Mouse (Mus musculus): ENCODE data around the gene Gm5114. TPM values are rescaled to one million over a fixed set of nuclear protein-coding genes. Genes with fewer than 3 reads are reported as not detected.
"Not testable (repeated sequence)": the region's sequence is repeated elsewhere in the genome, so short reads cannot be mapped to it uniquely, and the experiment has no call there.

Gene Gm5114
- polyA plus RNA-seq (2015; fragmentation: Nextera tagmentation; extraction: Ambion mirVana): not detected in 2 replicates

- DNase-seq (ENCODE audit: low spot score); H3K4me3 ChIP-seq (ENCODE audit: low read depth, low read length); H3K4me1 ChIP-seq (replicated peaks; ENCODE audit: control insufficient read depth, insufficient read depth); H3K9me3 ChIP-seq (ENCODE audit: control insufficient read depth, low read length); H3K36me3 ChIP-seq (ENCODE audit: control insufficient read depth, insufficient read depth, low read length); H3K27me3 ChIP-seq (ENCODE audit: control insufficient read depth, insufficient read depth, low read length); ATAC-seq (ENCODE audit: low FRiP score, low TSS enrichment); H3K9ac ChIP-seq (ENCODE audit: low read length); H3K4me2 ChIP-seq (replicated peaks; ENCODE audit: low read depth); H3K27ac ChIP-seq (replicated peaks): not testable (repeated sequence)
- 48% methylated on average over 1 of the region's 1 CpGs for WGBS
Measured at GRCm38 (mm10) chr7:39413060-39413459, at the start of gene Gm5114. Gene Gm5114 (minus strand): TSS chr7:39413160.

- WGBS: 18% methylated on average over 6 of the region's 6 CpGs
- DNase-seq (ENCODE audit: low spot score): peak; percentile 73
- H3K4me3 ChIP-seq (ENCODE audit: low read depth, low read length): no peak overlapping the region
- no peak for ATAC-seq (ENCODE audit: low FRiP score, low TSS enrichment)
- no peak overlapping the region for H3K9ac ChIP-seq (ENCODE audit: low read length)
- H3K4me2 ChIP-seq (replicated peaks; ENCODE audit: low read depth): no peak overlapping the region
- no peak overlapping the region for H3K27ac ChIP-seq (replicated peaks)
- H3K36me3 ChIP-seq (ENCODE audit: control insufficient read depth, insufficient read depth, low read length): no peaks in the 10 kb centered on the region
- no peaks in the 10 kb centered on the region for H3K9me3 ChIP-seq (ENCODE audit: control insufficient read depth, low read length)
- no peaks in the 10 kb centered on the region for H3K27me3 ChIP-seq (ENCODE audit: control insufficient read depth, insufficient read depth, low read length)
- no peaks in the 10 kb centered on the region for H3K4me1 ChIP-seq (replicated peaks; ENCODE audit: control insufficient read depth, insufficient read depth)
- TF ChIP-seq CTCF (IDR thresholded peaks at IDR 0.05; ENCODE audit: low read depth) (peak; percentile 50), EP300 (optimal IDR thresholded peaks at IDR 0.05) (no peak)
Measured at GRCm38 (mm10) chr7:39455806-39456205, 42.8 kb upstream of the Gm5114 start.

GRCm38 (mm10) chr7:39449260-39450021, 36.5 kb upstream of the Gm5114 start:
- 4% methylated on average over 36 of the region's 36 CpGs for WGBS

GRCm38 (mm10) chr7:39448626-39449242, 35.8 kb upstream of the Gm5114 start:
- Histone ChIP-seq H3K9me3 (ENCODE audit: control insufficient read depth, low read length) (no peaks in the 10 kb centered on the region), H3K4me2 (replicated peaks; ENCODE audit: low read depth) (peak overlapping the region; percentile 69), H3K36me3 (ENCODE audit: control insufficient read depth, insufficient read depth, low read length) (no peaks in the 10 kb centered on the region), H3K9ac (ENCODE audit: low read length) (no peak overlapping the region), H3K27me3 (ENCODE audit: control insufficient read depth, insufficient read depth, low read length) (no peaks in the 10 kb centered on the region), H3K4me3 (ENCODE audit: low read depth, low read length) (peak overlapping the region; percentile 70), H3K27ac (replicated peaks) (no peak overlapping the region), H3K4me1 (replicated peaks; ENCODE audit: control insufficient read depth, insufficient read depth) (no peaks in the 10 kb centered on the region)
- DNase-seq (ENCODE audit: low spot score) (no peak), ATAC-seq (ENCODE audit: low FRiP score, low TSS enrichment) (no peak)
- no peak for TF ChIP-seq CTCF (IDR thresholded peaks at IDR 0.05; ENCODE audit: low read depth)
- 57% methylated on average over 11 of the region's 11 CpGs for WGBS

More at GRCm38 (mm10) chr7:39449260-39450021, 36.5 kb upstream of the Gm5114 start:
- H3K4me3 ChIP-seq (ENCODE audit: low read depth, low read length): peak overlapping the region; percentile 70
- no peaks in the 10 kb centered on the region for H3K9me3 ChIP-seq (ENCODE audit: control insufficient read depth, low read length)
- H3K27ac ChIP-seq (replicated peaks): peak overlapping the region; percentile 56; the same call in 1 of the 2 replicates
- peak overlapping the region; percentile 69 for H3K4me2 ChIP-seq (replicated peaks; ENCODE audit: low read depth)
- H3K27me3 ChIP-seq (ENCODE audit: control insufficient read depth, insufficient read depth, low read length): no peaks in the 10 kb centered on the region
- peak; percentile 76 for DNase-seq (ENCODE audit: low spot score)
- H3K9ac ChIP-seq (ENCODE audit: low read length): peak overlapping the region; percentile 80
- TF ChIP-seq CTCF (IDR thresholded peaks at IDR 0.05; ENCODE audit: low read depth) (no peak), EP300 (optimal IDR thresholded peaks at IDR 0.05) (peak; percentile 61)
- peak; percentile 100 for ATAC-seq (ENCODE audit: low FRiP score, low TSS enrichment)
- H3K36me3 ChIP-seq (ENCODE audit: control insufficient read depth, insufficient read depth, low read length): no peaks in the 10 kb centered on the region
- no peaks in the 10 kb centered on the region for H3K4me1 ChIP-seq (replicated peaks; ENCODE audit: control insufficient read depth, insufficient read depth)

- Histone ChIP-seq H3K27ac (replicated peaks) (no peak overlapping the region), H3K27me3 (ENCODE audit: control insufficient read depth, insufficient read depth, low read length) (no peaks in the 10 kb centered on the region), H3K4me2 (replicated peaks; ENCODE audit: low read depth) (no peak overlapping the region), H3K4me3 (ENCODE audit: low read depth, low read length) (no peak overlapping the region), H3K9me3 (ENCODE audit: control insufficient read depth, low read length) (no peaks in the 10 kb centered on the region), H3K36me3 (ENCODE audit: control insufficient read depth, insufficient read depth, low read length) (no peaks in the 10 kb centered on the region), H3K9ac (ENCODE audit: low read length) (no peak overlapping the region), H3K4me1 (replicated peaks; ENCODE audit: control insufficient read depth, insufficient read depth) (no peaks in the 10 kb centered on the region)
- 32% methylated on average over 2 of the region's 2 CpGs for WGBS
- ATAC-seq (ENCODE audit: low FRiP score, low TSS enrichment): 0 out of 2 replicates have a peak, but pooled peaks have one; percentile 40
- TF ChIP-seq EP300 (optimal IDR thresholded peaks at IDR 0.05) (no peak), CTCF (IDR thresholded peaks at IDR 0.05; ENCODE audit: low read depth) (no peak)
- DNase-seq (ENCODE audit: low spot score): no peak
Measured at GRCm38 (mm10) chr7:39441237-39441636, 28.3 kb upstream of the Gm5114 start.

GRCm38 (mm10) chr7:39440362-39440761, 27.4 kb upstream of the Gm5114 start:
- Histone ChIP-seq H3K9ac (ENCODE audit: low read length) (no peak overlapping the region), H3K9me3 (ENCODE audit: control insufficient read depth, low read length) (no peaks in the 10 kb centered on the region), H3K4me1 (replicated peaks; ENCODE audit: control insufficient read depth, insufficient read depth) (no peaks in the 10 kb centered on the region), H3K27ac (replicated peaks) (no peak overlapping the region), H3K36me3 (ENCODE audit: control insufficient read depth, insufficient read depth, low read length) (no peaks in the 10 kb centered on the region), H3K27me3 (ENCODE audit: control insufficient read depth, insufficient read depth, low read length) (no peaks in the 10 kb centered on the region), H3K4me2 (replicated peaks; ENCODE audit: low read depth) (no peak overlapping the region), H3K4me3 (ENCODE audit: low read depth, low read length) (no peak overlapping the region)
- ATAC-seq (ENCODE audit: low FRiP score, low TSS enrichment): no peak
- no peak for TF ChIP-seq EP300 (optimal IDR thresholded peaks at IDR 0.05)
- TF ChIP-seq CTCF (IDR thresholded peaks at IDR 0.05; ENCODE audit: low read depth): no peak
- WGBS: 78% methylated on average over 4 of the region's 4 CpGs
- no peak for DNase-seq (ENCODE audit: low spot score)

Small RNAs within 50 kb of the gene (microRNA-seq; reads per million reads assigned to microRNA genes)
- gene Gm27437: not detected

Other genes starting within 250 kb of the Gm5114 start
- 0.50 and 0.62 TPM in 2 replicates for gene Zfp619, start 104.6 kb upstream of the Gm5114 start, polyA plus RNA-seq (2015; fragmentation: Nextera tagmentation; extraction: Ambion mirVana)

Measured in stomach, postnatal 0 days (tissue).